Mouse (Mus musculus) neural tube, embryonic 15.5 days (tissue): ENCODE measurements at regions not wholly inside any gene's neighbourhood (a gene's known extent, or its start where the extent isn't known, plus 50 kb on each side); places are given as distances from the start of the nearest gene placed in this dataset.

ENCODE experiments used
- ATAC-seq: fragments of 200-750 bp; cut with Nextera tagmentation; 2 replicates; pipeline ENCODE4 v1.8.0; 2017; ENCODE audit warnings: mild to moderate bottlenecking, moderate TSS enrichment, moderate library complexity; ENCODE audit not compliant: low FRiP score
- H3K27ac ChIP-seq: fragments of 300-500 bp; sonication (generic); replicated peaks from 2 replicates; pipeline ENCODE4 v1.5.1; 2015; ENCODE audit warnings: mild to moderate bottlenecking, inconsistent platforms
- H3K27me3 ChIP-seq: fragments of 300-500 bp; sonication (generic); replicated peaks from 2 replicates; pipeline ENCODE4 v1.6.1; 2015; ENCODE audit warnings: inconsistent platforms
- H3K36me3 ChIP-seq: fragments of 300-500 bp; sonication (generic); 2 replicates; pipeline ENCODE4 v1.6.1; 2015; ENCODE audit warnings: inconsistent platforms
- H3K4me1 ChIP-seq: fragments of 300-500 bp; sonication (generic); 2 replicates; pipeline ENCODE4 v1.6.1; 2015; ENCODE audit warnings: inconsistent platforms
- H3K4me2 ChIP-seq: fragments of 300-500 bp; sonication (generic); 2 replicates; pipeline ENCODE4 v1.6.1; 2015; ENCODE audit warnings: inconsistent platforms, mild to moderate bottlenecking, moderate library complexity
- H3K4me3 ChIP-seq: fragments of 300-500 bp; sonication (generic); replicated peaks from 2 replicates; pipeline ENCODE4 v1.5.1; 2015; ENCODE audit warnings: mild to moderate bottlenecking, inconsistent platforms
- H3K9ac ChIP-seq: fragments of 300-500 bp; sonication (generic); replicated peaks from 2 replicates; pipeline ENCODE4 v1.6.1; 2015; ENCODE audit warnings: mild to moderate bottlenecking, inconsistent platforms
- H3K9me3 ChIP-seq: fragments of 300-500 bp; sonication (generic); replicated peaks from 2 replicates; pipeline ENCODE4 v1.6.1; 2016; ENCODE audit warnings: inconsistent platforms
- WGBS: fragments of 180-500 bp; shearing (Covaris S2); methylation state at CpG from one replicate; pipeline ENCODE4 v1.1.7; 2015; ENCODE audit warnings: mixed read lengths; 5-methylcytosine and 5-hydroxymethylcytosine counted together

DNA sequence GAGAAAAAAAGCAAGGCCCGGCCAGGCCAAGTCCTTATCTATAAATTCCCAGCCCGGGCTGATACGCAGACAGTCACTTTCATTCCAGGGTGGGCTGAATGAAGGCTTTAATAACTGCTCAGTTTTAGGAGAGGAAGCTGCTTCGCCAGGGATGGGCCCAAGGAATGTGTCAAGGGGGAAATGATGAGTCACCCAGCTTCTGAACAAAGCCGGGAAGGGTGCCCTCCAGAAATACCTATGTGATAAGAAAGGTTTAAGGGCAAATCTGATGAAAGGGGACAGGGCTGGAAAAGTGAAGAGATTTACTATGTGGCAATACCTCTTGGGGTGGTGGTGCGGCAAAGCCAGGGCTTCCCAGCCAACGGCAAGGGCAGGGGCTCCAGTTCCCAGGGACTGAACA lies 145.6 kb downstream of the Samd5 start:
- Histone ChIP-seq H3K4me3 (no peak overlapping the region), H3K4me1 (0 out of 2 replicates have a peak, but pooled peaks cover 3% of the 10 kb centered on the region), H3K36me3 (no peaks in the 10 kb centered on the region), H3K27ac (no peak overlapping the region), H3K27me3 (no peaks in the 10 kb centered on the region), H3K4me2 (no peak overlapping the region), H3K9ac (no peak overlapping the region), H3K9me3 (no peaks in the 10 kb centered on the region)
- no peak for ATAC-seq
- 53% methylated on average over 7 of the region's 7 CpGs for WGBS

DNA sequence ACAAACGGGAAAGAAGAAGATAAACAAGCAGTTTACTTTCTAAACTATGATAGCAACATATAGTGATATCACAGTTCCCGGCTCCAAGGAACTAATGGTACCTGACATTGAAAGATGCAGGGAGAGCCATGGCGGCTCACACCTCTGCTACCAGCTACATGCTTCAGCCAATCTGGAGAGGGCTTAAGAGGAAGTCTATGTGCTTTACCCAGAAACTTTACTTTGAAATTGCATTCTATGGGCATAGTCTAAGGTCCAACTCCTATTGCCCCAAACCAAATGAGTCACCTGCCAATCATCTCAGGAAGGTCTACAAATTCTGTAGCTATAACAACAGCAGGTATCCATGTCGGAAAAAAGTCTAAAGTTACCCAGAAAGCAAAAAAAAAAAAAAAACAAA lies 146.9 kb downstream of the Samd5 start:
- H3K4me3 ChIP-seq: no peak overlapping the region
- H3K9me3 ChIP-seq: no peaks in the 10 kb centered on the region
- H3K9ac ChIP-seq: no peak overlapping the region
- no peak overlapping the region for H3K27ac ChIP-seq
- H3K4me2 ChIP-seq: no peak overlapping the region
- 83% methylated on average over 4 of the region's 4 CpGs for WGBS
- no peak for ATAC-seq
- no peaks in the 10 kb centered on the region for H3K27me3 ChIP-seq
- H3K36me3 ChIP-seq: no peaks in the 10 kb centered on the region
- 0 out of 2 replicates have a peak, but pooled peaks cover 3% of the 10 kb centered on the region for H3K4me1 ChIP-seq

DNA sequence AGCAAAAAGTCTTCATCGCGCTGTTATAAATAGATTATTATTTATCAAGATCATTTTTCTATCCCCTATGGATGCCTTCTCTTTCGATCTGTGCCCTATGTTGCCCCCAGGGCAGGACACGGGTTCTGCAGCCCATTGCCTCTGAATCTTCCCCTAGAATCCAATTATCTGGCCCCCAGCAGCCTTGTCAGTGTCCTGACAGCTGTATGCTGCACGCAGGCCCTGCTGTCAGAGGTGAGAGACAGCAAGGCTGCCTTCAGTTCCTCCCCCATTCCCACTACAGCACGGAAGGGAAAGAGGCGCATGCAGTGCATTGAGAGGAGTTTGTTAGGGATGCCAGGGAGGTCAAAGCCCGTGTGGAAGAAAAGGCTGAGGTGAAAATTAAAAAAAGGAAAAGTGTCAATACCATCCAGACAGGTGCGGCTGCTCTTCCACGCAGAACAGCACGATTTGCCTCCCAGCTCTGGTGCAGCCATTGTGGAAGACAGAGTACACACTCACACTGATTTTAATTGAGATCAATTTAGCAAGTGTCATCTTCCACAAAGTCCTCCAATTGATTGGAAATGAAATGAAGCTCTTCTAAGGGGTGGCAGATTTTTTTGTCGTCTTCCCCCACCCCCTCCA lies 165.1 kb downstream of the Samd5 start:
- 57% methylated on average over 12 of the region's 12 CpGs for WGBS
- Histone ChIP-seq H3K27me3 (no peaks in the 10 kb centered on the region), H3K9me3 (no peaks in the 10 kb centered on the region), H3K36me3 (no peaks in the 10 kb centered on the region), H3K4me1 (no peaks in the 10 kb centered on the region), H3K4me2 (no peak overlapping the region), H3K4me3 (no peak overlapping the region), H3K27ac (no peak overlapping the region), H3K9ac (no peak overlapping the region)
- no peak for ATAC-seq

DNA sequence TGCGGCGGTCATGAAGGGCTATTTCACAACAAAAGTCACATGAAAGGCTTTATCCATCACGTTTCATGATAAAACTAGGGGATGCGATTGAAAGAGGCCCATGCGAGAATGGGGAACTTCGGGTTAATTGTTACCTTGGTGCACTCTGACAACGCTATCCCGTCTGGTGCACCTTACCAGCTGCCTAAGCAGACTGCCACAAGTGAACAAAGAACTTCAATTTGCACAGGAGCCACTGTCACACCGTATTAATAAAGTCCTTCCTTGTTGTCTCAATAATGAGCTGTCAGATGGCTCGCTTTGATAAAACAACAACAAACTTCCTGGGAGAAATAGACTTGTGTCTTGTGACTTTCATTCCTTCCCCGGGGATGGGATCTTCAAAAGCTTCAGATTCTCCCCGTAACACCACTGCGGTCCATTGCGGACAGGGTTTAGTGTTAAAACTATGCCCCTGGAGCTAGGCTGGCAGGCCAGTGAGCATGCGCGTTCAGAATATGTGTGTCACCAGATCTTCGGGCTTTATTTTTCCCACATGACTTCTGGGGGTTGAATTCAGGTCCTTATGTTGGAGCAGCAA lies 165.8 kb downstream of the Samd5 start:
- WGBS: 81% methylated on average over 17 of the region's 17 CpGs
- no peaks in the 10 kb centered on the region for H3K27me3 ChIP-seq
- no peak overlapping the region for H3K4me2 ChIP-seq
- peaks cover 1% of the 10 kb centered on the region; the same call in 1 of the 2 replicates for H3K4me1 ChIP-seq
- no peak overlapping the region for H3K9ac ChIP-seq
- H3K27ac ChIP-seq: no peak overlapping the region
- no peaks in the 10 kb centered on the region for H3K36me3 ChIP-seq
- H3K4me3 ChIP-seq: no peak overlapping the region
- H3K9me3 ChIP-seq: no peaks in the 10 kb centered on the region
- no peak for ATAC-seq

DNA sequence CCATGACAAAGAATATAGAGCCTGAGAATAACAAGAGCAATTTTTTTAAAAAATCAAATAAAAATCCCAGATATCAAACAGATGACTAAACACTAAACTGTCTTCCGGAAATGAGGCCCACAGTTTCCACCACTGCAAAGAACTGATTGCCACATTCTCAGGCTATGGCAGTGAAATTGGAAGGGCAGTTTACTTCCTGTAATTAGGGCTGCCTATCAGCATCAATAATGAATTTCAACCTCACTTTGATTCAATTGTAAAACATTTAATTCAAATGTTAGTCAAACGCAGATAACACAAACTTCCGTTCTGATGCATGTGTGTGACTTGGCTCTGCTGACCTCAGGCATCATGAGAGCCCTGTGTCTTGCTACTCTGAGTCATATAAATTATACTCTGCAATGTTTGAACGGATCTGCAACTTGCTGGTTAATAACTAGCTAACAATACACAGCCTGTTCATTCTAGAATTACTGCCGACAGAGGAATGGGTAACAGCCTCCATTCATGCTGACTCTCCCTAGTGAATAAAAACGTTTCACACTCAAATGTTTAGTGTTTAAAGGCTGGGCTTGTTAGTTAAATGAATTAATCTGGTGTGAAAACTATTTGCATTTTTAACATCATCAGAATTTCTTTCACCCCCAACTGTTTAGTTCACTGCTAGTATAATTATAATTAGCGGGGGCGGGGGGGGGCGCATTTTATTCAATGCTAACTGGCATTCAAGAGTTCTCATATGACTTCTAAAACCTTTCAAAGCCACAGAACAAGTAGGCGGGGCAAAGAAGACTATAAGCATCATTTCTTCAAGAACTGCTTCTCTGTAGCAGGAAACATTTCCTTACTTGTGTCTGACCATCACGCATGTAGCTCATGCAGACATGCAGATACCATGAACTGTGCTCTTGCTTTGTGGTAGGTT lies 171.2 kb downstream of the Samd5 start:
- Histone ChIP-seq H3K9me3 (no peaks in the 10 kb centered on the region), H3K4me3 (no peak overlapping the region), H3K27me3 (no peaks in the 10 kb centered on the region; the same call in 1 of the 2 replicates), H3K9ac (no peak overlapping the region), H3K4me2 (no peak overlapping the region), H3K36me3 (no peaks in the 10 kb centered on the region), H3K4me1 (peaks cover 5% of the 10 kb centered on the region; the same call in 1 of the 2 replicates), H3K27ac (no peak overlapping the region)
- no peak for ATAC-seq
- WGBS: 43% methylated on average over 11 of the region's 11 CpGs

DNA sequence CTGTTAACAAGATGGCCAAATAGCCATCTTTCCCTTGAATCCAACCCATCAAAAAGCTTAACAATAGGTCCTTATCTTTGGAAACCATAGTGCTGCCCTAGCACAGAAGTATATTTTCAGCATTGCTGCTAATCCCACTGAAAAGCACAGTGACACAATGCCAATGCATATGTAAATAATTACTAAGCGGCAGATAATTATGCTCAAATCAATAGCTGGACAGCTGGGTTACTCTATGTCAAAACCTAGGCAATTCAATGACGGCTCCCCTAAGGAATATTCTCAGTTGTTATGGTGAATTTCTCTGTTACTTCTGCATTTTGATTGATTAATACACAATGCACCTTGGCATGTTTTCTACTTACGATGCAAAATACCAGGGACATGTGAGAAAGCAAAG lies 176.5 kb downstream of the Samd5 start:
- H3K27ac ChIP-seq: no peak overlapping the region
- ATAC-seq: no peak
- H3K9ac ChIP-seq: no peak overlapping the region
- H3K9me3 ChIP-seq: no peaks in the 10 kb centered on the region
- no peak overlapping the region for H3K4me2 ChIP-seq
- H3K27me3 ChIP-seq: no peaks in the 10 kb centered on the region; the same call in 1 of the 2 replicates
- H3K4me1 ChIP-seq: 0 out of 2 replicates have a peak, but pooled peaks cover 4% of the 10 kb centered on the region
- H3K36me3 ChIP-seq: no peaks in the 10 kb centered on the region
- 63% methylated on average over 3 of the region's 3 CpGs for WGBS
- no peak overlapping the region for H3K4me3 ChIP-seq

DNA sequence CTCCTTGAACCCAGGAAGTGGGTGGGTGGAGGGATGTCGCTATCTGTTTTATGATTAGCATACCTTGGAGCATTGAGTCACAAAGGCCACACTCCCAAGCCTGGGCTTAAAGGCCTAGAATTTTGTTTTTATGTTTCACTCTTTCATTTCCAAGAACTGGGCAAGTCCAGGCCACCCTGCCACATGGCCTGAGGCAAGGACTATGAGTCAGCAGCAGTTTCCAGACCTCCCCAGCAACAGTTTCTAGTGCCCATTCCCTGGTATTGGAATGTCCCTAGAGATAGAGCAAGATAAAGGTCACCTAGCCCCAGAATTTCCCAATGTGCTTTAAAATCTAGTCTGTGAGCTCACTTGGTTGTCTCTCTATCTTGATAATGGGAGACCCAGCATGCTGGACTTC lies 178.0 kb downstream of the Samd5 start:
- no peaks in the 10 kb centered on the region for H3K36me3 ChIP-seq
- 100% methylated on average over 1 of the region's 1 CpGs for WGBS
- no peak overlapping the region for H3K27ac ChIP-seq
- ATAC-seq: no peak
- 0 out of 2 replicates have a peak, but pooled peaks cover 4% of the 10 kb centered on the region for H3K4me1 ChIP-seq
- no peaks in the 10 kb centered on the region for H3K9me3 ChIP-seq
- H3K9ac ChIP-seq: no peak overlapping the region
- no peaks in the 10 kb centered on the region; the same call in 1 of the 2 replicates for H3K27me3 ChIP-seq
- H3K4me3 ChIP-seq: no peak overlapping the region
- no peak overlapping the region for H3K4me2 ChIP-seq

DNA sequence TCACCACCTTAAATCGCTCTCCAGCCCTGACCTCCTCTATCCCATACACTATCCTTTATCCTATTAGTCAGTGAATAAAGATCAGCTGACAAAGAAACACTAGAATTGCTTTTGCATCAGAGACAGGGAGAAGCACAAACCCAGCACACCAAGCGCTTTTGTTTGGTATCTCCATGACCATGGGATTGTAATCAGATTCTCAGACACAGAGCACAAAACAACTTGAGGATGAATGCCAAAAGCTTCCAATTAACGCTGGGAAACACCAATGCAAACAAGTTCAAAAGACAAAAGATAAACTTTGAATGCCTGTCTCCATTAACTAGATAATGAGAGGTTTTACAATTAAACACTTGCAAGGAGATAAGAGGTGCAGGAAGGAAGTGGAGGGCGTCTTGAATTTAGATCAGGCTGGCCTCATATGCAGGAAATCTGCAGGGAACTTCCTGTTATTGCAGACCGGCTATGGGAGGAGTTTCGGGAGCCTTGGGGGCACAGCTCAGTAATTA lies 179.8 kb downstream of the Samd5 start:
- H3K9me3 ChIP-seq: no peaks in the 10 kb centered on the region
- ATAC-seq: no peak
- no peaks in the 10 kb centered on the region for H3K36me3 ChIP-seq
- no peak overlapping the region for H3K9ac ChIP-seq
- no peak overlapping the region for H3K27ac ChIP-seq
- no peak overlapping the region for H3K4me2 ChIP-seq
- H3K4me3 ChIP-seq: no peak overlapping the region
- no peaks in the 10 kb centered on the region for H3K27me3 ChIP-seq
- 0 out of 2 replicates have a peak, but pooled peaks cover 8% of the 10 kb centered on the region for H3K4me1 ChIP-seq
- WGBS: 34% methylated on average over 6 of the region's 6 CpGs

DNA sequence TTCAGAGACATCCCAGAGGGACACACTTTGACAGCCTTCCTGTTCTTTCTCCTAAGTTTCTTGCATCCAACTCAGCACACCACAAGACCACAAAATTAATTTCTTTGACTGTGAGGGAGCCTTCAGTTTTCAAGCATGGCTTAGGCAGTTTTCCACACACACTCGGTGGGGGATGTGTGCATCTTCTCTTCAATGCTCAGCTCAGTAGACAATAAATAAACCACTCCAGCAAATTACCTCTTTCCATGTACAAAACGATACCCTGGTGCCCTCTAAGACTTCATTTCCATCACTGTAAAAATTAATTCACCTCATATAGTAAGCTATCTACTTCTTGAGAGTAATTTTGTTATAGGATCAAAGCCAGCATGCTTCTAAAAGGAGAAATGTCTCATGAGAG lies 184.6 kb downstream of the Samd5 start:
- Histone ChIP-seq H3K4me2 (no peak overlapping the region), H3K9me3 (no peaks in the 10 kb centered on the region), H3K27ac (no peak overlapping the region), H3K9ac (no peak overlapping the region), H3K4me1 (peaks cover 12% of the 10 kb centered on the region; the same call in 1 of the 2 replicates), H3K27me3 (no peaks in the 10 kb centered on the region), H3K4me3 (no peak overlapping the region), H3K36me3 (no peaks in the 10 kb centered on the region)
- 33% methylated on average over 2 of the region's 2 CpGs for WGBS
- ATAC-seq: peak; percentile 76

DNA sequence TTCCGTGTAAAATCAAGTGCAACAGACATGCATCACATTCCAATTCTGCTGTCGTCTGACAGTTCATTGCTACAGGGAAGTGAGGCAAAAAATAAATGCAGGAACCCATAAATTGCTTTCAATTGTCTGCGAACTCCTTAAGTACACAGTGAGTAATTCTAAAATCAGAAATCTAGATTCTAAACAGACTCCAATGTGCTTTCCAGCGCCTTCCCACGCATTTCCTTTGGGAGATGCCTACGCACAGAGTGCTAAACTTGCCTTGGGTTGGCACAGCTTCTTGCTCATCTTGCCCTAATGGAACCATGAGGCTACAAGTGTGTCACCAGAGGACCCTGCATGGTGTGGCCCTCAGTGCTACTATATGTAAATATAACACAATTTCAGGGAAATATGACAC lies 212.6 kb downstream of the Samd5 start:
- H3K36me3 ChIP-seq: no peaks in the 10 kb centered on the region
- H3K4me3 ChIP-seq: no peak overlapping the region
- H3K9me3 ChIP-seq: no peaks in the 10 kb centered on the region
- no peaks in the 10 kb centered on the region for H3K27me3 ChIP-seq
- no peak overlapping the region for H3K9ac ChIP-seq
- H3K4me2 ChIP-seq: no peak overlapping the region
- 0 out of 2 replicates have a peak, but pooled peaks cover 5% of the 10 kb centered on the region for H3K4me1 ChIP-seq
- 67% methylated on average over 6 of the region's 6 CpGs for WGBS
- no peak overlapping the region for H3K27ac ChIP-seq
- ATAC-seq: no peak

DNA sequence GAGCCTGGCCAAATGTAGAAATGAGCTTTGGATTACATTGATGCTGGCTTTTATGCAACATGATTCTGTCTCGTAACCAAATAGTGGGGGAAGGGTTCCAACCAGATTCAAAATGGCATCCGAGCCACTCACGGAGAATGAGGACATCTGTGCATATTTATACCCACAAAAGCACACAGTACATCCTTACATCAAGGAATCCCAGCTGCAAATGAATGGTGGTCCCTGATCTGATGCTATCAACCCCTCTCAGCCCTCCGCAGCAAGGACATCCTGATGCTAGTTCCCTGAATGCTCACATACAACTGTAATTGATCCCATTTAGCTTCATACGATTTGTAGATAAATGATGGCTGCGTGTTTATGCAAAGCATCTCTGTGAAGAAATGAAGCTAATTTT lies 215.9 kb downstream of the Samd5 start:
- no peak overlapping the region for H3K9ac ChIP-seq
- no peaks in the 10 kb centered on the region for H3K36me3 ChIP-seq
- no peak for ATAC-seq
- no peak overlapping the region for H3K4me2 ChIP-seq
- no peaks in the 10 kb centered on the region for H3K27me3 ChIP-seq
- 0 out of 2 replicates have a peak, but pooled peaks cover 5% of the 10 kb centered on the region for H3K4me1 ChIP-seq
- H3K9me3 ChIP-seq: no peaks in the 10 kb centered on the region
- no peak overlapping the region for H3K27ac ChIP-seq
- WGBS: 80% methylated on average over 6 of the region's 6 CpGs
- H3K4me3 ChIP-seq: no peak overlapping the region
